Mouse (Mus musculus) ovary, postnatal 10 days (tissue): ENCODE data around the gene Exoc3l2.

Experiments
- DNase-seq: peaks from one replicate; pipeline ENCODE4 v3.0.0; 2022; ENCODE audit warnings: low spot score

Gene Exoc3l2

DNA sequence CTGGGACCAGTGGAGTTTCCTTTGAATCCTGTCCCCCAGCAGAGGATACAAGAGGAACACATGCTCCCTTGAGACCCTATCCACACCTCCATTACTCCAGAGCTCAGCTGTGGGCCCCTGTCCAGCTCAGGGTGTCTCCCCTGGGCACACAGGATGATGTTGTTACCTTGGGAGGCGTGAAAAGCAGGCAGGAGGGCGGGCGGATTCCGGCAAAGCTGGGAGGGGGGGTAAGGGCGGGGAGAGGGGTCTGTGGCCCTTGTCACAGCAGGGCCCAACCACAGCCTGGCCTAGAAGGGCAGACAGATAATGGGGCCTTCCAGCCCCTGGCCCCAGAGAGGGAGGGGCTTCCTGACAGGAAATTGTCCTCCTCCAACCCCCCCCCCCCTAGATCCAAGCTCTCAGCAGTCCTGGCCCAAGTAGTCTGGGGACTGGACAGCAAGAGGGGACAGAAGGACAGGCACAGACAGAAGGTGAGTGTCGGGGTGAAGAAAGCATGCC lies at the start of gene Exoc3l2:
Gene Exoc3l2 (plus strand): TSS at position 448 of the 498 bp plus-strand sequence.
- DNase-seq = no peak

GRCm38 (mm10) chr7:19413525-19413924 lies 49.6 kb upstream of the Exoc3l2 start:
- no peak for DNase-seq

DNA sequence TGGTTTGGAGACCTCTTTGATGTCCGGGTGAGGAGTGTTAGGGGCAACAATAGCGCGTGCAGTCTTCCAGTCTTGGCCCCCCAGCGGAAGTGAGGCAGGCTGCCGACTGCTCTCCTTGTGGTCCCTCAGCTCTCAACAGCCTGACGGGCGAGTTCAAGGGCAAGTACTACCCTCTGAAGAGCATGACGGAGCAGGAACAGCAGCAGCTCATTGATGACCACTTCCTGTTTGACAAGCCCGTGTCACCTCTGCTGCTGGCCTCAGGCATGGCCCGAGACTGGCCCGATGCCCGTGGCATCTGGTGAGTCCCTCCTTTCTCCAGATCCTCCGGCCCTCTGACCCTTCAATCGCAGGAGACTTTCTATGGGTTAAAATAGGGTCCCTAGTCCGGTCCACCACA lies 46.5 kb upstream of the Exoc3l2 start:
- no peak for DNase-seq

DNA sequence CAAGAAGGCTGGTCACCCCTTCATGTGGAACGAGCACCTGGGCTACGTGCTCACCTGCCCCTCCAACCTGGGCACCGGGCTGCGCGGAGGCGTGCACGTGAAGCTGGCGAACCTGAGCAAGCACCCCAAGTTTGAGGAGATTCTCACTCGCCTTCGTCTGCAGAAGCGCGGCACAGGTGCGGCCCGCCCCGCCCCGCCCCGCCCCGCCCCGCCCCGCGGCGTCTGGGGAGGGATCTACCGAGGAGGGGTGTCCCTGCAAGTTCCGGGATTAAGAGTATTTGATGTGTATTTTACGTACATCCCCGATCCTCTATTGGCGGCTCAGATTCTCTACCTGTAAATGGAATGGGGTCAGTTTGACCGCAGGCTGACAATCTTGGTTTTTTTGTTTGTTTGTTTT lies 43.0 kb upstream of the Exoc3l2 start:
- no peak for DNase-seq

DNA sequence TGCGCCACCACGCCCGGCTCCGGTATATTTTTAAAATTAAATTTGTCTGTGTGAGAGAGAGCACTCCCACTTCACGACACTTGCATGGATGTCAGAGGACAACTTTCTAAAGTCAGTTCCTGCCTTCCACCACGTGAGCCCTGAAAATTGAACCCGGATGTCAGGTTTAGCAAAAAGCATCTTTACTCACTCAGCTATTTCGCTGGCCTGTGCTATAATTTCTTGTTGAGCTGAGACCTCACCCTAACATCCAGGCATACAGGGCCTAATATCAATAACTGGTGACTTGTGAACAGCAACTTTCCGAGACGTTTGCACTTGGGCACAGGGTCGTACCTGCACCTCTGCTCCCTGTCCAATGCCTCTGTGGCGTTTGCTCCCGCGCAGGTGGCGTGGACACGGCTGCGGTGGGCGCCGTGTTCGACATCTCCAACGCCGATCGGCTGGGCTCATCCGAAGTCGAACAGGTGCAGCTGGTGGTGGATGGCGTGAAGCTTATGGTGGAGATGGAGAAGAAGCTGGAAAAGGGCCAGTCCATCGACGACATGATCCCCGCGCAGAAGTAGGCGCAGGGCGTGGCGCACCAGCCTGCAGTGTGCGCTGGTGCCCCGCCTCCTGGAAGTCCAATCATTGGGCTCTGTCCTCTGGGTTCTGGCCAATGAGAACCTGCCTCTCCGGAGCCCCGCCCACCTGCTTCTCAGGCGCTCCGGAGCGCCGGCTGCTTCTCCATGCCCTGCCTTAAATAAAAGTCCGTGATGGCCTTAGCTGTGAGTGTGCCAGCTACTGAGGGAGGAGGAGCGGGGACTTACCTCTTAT lies 42.1 kb upstream of the Exoc3l2 start:
- DNase-seq = peak; percentile 39

DNA sequence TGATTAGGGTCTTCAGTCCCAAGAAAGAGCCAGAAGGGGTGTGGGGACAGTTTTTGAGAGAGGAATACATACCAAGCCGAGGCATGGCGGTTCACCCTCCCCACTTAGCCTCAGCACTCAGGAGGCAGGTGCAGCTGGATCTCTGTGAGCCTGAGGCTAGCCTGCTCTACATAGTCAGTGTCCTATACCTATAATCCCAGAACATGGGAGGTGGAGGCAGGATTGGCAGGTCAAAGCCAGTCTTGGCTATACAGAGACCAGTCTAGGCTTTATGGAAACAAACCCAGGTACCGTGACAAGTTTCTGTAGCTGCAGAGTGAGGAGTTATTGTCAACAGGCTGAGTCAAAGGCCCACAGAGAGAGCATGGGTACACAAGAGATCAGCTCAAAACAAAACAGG lies 40.0 kb upstream of the Exoc3l2 start:
- DNase-seq = no peak

DNA sequence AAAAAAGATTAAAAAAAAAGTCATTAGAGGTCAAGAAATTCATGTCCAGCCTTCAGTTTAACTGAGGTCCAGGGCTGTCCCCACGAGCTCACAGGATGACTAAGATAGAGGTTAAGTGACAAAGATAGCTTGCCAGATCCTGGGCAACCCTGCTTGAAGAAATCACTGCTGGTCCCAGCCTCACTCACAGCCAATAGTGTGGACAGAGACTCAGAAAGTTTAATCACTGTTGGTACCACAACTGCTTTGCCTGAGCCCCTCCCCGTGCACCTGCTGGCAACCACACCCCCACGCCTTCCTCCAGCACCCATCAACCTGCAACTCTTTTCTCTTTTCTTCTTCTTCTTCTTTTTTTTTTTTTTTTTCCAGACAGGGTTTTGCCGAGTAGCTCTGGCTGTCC lies 39.1 kb upstream of the Exoc3l2 start:
- DNase-seq = no peak

- DNase-seq = no peak
Measured at GRCm38 (mm10) chr7:19426349-19426748, 36.8 kb upstream of the Exoc3l2 start.

GRCm38 (mm10) chr7:19426888-19427287 lies 36.2 kb upstream of the Exoc3l2 start:
- DNase-seq = no peak

DNA sequence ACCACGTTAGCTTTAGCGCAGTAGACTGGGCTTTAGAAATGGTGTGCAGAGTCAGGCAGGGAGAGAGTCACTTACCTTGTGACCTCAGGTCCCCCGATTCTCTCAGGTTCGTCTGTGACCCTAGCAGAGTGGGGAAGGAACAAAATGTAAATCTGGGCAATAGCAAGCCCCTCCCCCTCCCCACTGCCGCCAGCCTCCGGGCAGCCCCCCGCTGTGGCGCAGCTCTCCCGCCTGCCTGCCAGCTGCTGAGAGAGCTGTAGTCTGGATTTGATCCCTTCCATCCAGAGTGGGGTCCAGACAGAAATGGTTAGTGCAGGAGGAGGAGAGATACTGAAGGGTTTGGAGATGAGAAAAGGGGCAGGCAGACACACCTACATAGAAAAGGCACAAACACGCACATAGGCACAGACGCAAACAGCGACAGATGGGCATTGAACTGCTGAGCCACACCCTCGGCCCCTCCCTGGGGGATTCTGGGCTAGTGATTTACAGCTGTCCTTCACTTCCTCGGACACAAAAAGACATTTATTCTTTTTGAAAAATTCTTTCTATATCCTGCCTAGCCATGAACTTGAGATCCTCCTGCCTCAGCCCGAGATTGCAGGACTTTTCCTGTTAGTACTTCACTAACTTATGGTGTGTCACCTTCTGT lies 35.0 kb upstream of the Exoc3l2 start:
- no peak for DNase-seq

- DNase-seq = no peak
Measured at GRCm38 (mm10) chr7:19429726-19430125, 33.4 kb upstream of the Exoc3l2 start.

DNA sequence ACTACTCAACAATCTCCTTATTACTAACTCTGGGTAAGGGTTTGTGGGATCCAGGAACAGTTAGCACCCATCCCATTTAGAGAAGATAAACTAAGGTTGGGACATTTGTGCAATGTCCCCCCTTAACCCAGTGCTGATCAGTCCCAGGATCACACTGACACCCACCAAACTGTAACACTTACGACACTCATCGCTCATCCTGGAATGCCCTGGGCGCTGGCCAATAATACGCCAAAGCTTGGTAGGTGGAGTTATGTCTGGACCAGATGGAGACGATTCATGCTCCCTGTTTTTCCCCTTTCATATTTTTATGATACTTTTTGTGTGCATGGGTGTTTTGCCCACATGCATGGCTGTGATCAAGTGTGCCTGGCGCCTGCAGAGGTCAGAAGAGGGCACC lies 32.7 kb upstream of the Exoc3l2 start:
- DNase-seq = no peak

DNA sequence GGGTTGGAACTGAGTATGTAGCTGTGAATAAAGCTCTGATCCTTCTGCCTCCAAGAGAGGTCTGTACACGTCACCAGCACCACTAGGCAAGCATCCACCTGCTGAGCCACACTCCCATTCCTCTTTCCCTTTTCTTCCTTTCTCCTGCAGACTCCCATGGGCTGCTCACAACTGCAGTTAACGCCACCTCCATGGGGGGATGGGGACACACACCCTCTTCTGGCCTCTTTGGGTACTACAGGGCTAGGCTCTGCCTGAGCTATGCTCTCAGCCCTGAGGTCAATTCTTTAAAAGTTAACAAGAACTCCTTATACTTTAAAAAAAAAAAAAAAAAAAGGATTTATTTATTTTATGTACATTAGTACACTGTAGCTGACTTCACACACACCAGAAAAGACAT lies 30.7 kb upstream of the Exoc3l2 start:
- DNase-seq = no peak

DNA sequence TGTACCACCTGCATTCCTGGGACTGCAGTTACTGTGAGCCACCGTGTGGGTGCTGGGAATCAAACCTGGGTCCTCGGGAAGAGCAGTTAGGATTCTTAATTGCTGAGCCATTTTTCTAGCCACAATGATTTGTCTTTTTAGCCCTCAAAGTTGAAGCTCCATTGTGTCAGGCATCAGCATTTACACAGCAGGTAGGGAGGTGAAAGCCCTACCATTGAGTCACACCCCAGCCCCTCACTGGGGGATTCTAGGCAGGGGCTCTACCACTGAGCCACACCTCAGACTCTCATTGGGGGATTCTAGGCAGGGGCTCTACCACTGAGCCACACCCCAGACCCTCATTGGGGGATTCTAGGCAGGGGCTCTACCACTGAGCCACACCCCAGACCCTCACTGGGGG lies 26.9 kb upstream of the Exoc3l2 start:
- DNase-seq = no peak

DNA sequence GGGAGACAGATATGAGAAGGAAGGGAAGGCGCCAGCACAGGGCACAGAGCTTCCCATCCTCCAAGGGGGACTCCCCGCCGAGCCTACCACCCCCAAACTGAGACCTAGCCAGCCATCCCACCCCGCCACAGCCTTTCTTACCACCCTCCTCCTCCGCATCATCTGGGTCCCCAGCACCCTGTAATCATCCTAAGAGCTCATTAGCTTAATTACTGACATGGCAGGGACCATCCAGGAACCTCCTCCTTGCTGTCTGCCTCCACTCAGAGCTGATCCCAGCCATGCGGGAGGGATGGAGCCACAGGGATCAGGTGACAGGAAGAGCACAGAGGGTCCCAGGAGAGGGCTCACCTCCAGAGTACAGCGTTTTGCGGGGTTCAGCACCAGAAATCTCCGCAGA lies 26.1 kb upstream of the Exoc3l2 start:
- DNase-seq = no peak

DNA sequence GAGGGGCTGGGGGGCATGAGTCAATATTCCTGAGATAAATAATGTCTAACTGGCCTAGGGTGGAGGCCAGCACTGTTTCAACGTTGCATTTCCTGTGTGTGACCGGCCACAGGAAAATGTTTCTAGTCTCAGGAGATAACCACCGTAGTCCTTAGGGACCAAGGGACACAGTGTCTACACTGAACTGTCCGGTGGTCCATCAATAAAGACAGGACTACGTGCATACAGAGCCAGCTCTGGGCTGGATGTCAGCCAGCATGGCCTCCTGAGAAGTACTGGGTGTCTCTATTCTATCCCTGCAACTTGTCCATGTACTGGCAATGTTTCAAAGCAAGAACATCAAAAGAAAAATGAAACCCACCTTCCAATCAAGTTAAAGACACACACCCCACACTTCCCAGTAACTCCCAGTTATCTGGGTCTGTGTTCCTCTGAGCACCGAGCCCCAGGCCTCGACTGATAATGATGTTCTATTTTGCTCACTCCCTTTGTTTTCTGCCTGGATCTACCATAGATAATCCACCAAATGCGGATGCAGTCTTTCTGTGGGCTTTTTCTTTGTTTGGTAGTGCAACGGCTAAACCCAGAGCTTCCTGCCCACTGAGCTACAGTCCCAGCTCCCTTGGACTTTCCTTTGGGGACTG lies 21.6 kb upstream of the Exoc3l2 start:
- DNase-seq = no peak

DNA sequence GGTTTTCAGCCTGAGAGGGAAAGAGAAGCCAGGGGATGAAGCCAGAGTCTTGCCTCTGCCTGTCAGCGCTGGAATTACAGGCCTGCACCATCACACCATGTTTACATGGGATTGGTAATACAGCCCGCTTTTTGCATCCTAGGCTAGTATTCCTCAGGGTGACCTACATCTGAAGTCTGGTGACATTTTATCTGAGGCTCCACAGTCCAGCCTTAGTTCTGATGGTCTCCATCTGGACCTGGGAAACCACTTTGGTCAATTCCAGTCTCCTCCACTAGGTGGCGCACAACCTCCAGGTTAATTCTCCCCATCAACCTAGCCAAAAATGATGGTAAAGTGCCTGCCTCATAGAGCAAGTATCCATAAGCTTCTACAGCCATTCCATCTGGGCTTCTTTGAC lies 19.8 kb upstream of the Exoc3l2 start:
- DNase-seq = peak; percentile 82

- no peak for DNase-seq
Measured at GRCm38 (mm10) chr7:19444801-19445200, 18.3 kb upstream of the Exoc3l2 start.

DNA sequence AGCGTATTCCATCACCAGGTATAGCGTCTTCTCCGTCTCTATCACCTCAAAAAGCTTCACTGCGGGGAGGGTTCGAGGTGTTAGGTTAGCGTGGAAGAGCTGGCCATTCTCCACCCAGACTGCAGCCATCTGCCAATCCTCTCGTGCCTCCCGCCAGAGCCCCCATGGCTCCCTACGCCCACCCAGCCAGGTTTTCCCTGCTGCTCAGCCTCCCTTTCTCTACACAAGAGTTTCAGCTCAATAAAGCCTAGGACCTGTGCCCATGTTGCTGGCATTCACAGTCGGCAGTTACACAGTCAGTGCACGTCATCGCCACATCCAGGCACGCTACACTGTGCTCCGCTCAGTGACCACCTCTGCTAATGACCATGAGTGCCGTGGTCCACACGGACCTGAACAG lies 15.4 kb upstream of the Exoc3l2 start:
- DNase-seq = no peak

GRCm38 (mm10) chr7:19449165-19449564 lies 14.0 kb upstream of the Exoc3l2 start:
- DNase-seq = no peak

DNA sequence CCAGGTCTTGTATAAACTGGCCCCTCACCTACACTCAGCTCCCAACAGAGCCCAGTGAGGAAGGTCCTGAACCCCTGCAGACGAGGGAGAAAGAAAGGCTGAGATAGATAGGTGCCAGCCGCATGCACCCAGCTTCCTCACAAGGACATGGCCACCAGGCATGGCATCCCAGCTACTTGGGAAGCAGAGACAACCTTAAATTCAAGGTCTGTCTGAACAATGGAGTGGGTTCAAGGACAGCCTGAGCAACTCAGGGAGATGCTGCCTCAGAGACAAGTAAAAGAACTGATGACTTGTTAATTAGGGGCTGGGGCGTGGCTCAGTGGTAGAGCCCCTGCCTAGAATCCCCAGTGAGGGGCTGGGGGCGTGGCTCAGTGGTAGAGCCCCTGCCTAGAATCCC lies 7.9 kb upstream of the Exoc3l2 start:
- no peak for DNase-seq

DNA sequence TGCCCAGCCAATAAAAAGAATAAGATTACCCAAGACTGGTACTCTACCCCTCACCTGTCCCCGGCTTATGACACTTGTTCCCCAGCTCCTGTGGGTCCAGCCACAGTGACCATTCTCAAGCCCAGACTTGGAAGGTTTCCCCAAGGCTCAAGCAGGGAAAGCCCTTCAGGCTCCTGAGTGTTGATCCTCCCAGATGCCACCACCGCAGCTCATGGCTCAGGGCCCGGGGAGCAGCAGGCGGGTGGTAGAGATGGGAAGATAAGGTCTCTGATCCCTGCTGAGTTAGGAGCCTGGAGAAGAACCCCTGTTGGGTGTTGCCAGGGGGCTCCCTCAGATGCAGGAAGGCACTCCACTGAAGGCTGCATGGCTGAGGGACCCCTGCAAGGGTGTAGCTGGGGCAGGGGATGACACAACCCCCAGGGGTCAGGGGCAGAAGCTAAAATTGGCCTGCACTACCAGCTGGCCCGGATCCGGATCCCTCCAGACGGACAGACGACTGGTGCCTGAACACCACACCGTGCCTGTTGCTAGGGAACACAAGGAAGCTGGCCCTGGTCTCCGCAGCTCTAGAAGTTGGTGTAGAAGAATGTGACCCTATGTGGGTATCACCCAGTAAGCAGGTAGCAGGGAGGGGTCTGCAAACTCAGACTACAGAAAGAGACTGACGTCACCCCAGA lies 7.2 kb upstream of the Exoc3l2 start:
- no peak for DNase-seq

- no peak for DNase-seq
Measured at GRCm38 (mm10) chr7:19456628-19457027, 6.5 kb upstream of the Exoc3l2 start.
